Mouse (Mus musculus): Measurements from ENCODE around the gene Vmn1r212. TPM values are rescaled to one million over a fixed set of nuclear protein-coding genes. Genes with fewer than 3 reads are reported as not detected.
"Not testable (repeated sequence)": the region's sequence is repeated elsewhere in the genome, so short reads cannot be mapped to it uniquely, and the experiment has no call there.

Gene Vmn1r212
- polyA plus RNA-seq (2012; rRNA removed) = not detected in 2 replicates

DNA sequence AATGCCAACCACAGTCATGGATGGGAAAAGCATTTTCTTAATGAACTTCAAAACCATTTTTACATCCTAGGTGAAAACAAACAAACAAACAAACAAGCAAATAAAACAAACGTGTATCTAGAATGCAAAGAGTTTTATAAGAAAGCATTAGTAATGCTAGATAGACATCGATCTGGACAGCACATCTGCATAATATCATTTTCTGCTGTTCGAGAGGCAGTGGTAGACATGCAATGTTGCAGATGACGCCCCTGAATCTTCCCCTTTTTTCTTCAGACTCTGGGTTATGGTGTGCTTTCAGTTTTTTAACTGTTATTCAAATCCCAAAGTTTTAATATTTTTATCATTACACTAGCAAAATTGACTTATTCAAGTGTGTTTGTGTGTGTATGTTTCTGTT, at the start of gene Vmn1r212:
Vmn1r212 (minus strand) TSS at position 101 of the 400 bp plus-strand sequence.
- Histone ChIP-seq H3K36me3 (ENCODE audit: control insufficient read depth, insufficient read depth, low read length) (no peaks in the 10 kb centered on the region), H3K4me1 (ENCODE audit: control insufficient read depth, insufficient read depth, low read length) (no peaks in the 10 kb centered on the region)

GRCm38 (mm10) chr13:22879257-22879656, 4.7 kb downstream of the Vmn1r212 start:
- no peak overlapping the region for H3K27ac ChIP-seq (ENCODE audit: control insufficient read depth, insufficient read depth, low read depth, low read length)
- no peaks in the 10 kb centered on the region for H3K27me3 ChIP-seq (ENCODE audit: control insufficient read depth, insufficient read depth, low read length)
- no peak for TF ChIP-seq POLR2A (IDR thresholded peaks at IDR 0.05; ENCODE audit: control insufficient read depth, low read depth, low read length)
- no peak for TF ChIP-seq CTCF (IDR thresholded peaks at IDR 0.05; ENCODE audit: control insufficient read depth, insufficient read depth, insufficient replicate concordance, low read depth, low read length)
- H3K36me3 ChIP-seq (ENCODE audit: control insufficient read depth, insufficient read depth, low read length) = no peaks in the 10 kb centered on the region
- no peaks in the 10 kb centered on the region for H3K4me1 ChIP-seq (ENCODE audit: control insufficient read depth, insufficient read depth, low read length)
- H3K4me3 ChIP-seq (ENCODE audit: control insufficient read depth, low read depth, low read length) = no peak overlapping the region

More for the DNA sequence above, at the start of gene Vmn1r212:
- Histone ChIP-seq H3K4me3 (ENCODE audit: control insufficient read depth, low read depth, low read length) (no peak within 1 kb of the TSS), H3K27me3 (ENCODE audit: control insufficient read depth, insufficient read depth, low read length) (no peaks in the 10 kb centered on the region), H3K27ac (ENCODE audit: control insufficient read depth, insufficient read depth, low read depth, low read length) (no peak within 1 kb of the TSS)
- TF ChIP-seq POLR2A (IDR thresholded peaks at IDR 0.05; ENCODE audit: control insufficient read depth, low read depth, low read length) (no peak), CTCF (IDR thresholded peaks at IDR 0.05; ENCODE audit: control insufficient read depth, insufficient read depth, insufficient replicate concordance, low read depth, low read length) (no peak)

- Histone ChIP-seq H3K4me1 (ENCODE audit: control insufficient read depth, insufficient read depth, low read length) (no peaks in the 10 kb centered on the region), H3K27ac (ENCODE audit: control insufficient read depth, insufficient read depth, low read depth, low read length) (no peak within 1 kb of the TSS), H3K4me3 (ENCODE audit: control insufficient read depth, low read depth, low read length) (no peak within 1 kb of the TSS), H3K27me3 (ENCODE audit: control insufficient read depth, insufficient read depth, low read length) (no peaks in the 10 kb centered on the region), H3K36me3 (ENCODE audit: control insufficient read depth, insufficient read depth, low read length) (no peaks in the 10 kb centered on the region)
- TF ChIP-seq POLR2A (IDR thresholded peaks at IDR 0.05; ENCODE audit: control insufficient read depth, low read depth, low read length) = no peak
- no peak for TF ChIP-seq CTCF (IDR thresholded peaks at IDR 0.05; ENCODE audit: control insufficient read depth, insufficient read depth, insufficient replicate concordance, low read depth, low read length)
Measured at GRCm38 (mm10) chr13:22857461-22857860, 26.5 kb downstream of the Vmn1r212 start, which contains the start of gene Vmn1r211. Gene Vmn1r211, minus strand, starts transcription at chr13:22857561.

GRCm38 (mm10) chr13:22854760-22855159, 29.2 kb downstream of the Vmn1r212 start:
- no peaks in the 10 kb centered on the region for H3K4me1 ChIP-seq (ENCODE audit: control insufficient read depth, insufficient read depth, low read length)
- TF ChIP-seq POLR2A (IDR thresholded peaks at IDR 0.05; ENCODE audit: control insufficient read depth, low read depth, low read length) (no peak), CTCF (IDR thresholded peaks at IDR 0.05; ENCODE audit: control insufficient read depth, insufficient read depth, insufficient replicate concordance, low read depth, low read length) (no peak)
- H3K27me3 ChIP-seq (ENCODE audit: control insufficient read depth, insufficient read depth, low read length) = no peaks in the 10 kb centered on the region
- no peak overlapping the region for H3K4me3 ChIP-seq (ENCODE audit: control insufficient read depth, low read depth, low read length)
- no peak overlapping the region for H3K27ac ChIP-seq (ENCODE audit: control insufficient read depth, insufficient read depth, low read depth, low read length)
- no peaks in the 10 kb centered on the region for H3K36me3 ChIP-seq (ENCODE audit: control insufficient read depth, insufficient read depth, low read length)

- Histone ChIP-seq H3K27me3 (ENCODE audit: control insufficient read depth, insufficient read depth, low read length) (no peaks in the 10 kb centered on the region), H3K4me1 (ENCODE audit: control insufficient read depth, insufficient read depth, low read length) (no peaks in the 10 kb centered on the region), H3K4me3 (ENCODE audit: control insufficient read depth, low read depth, low read length) (no peak overlapping the region), H3K27ac (ENCODE audit: control insufficient read depth, insufficient read depth, low read depth, low read length) (no peak overlapping the region), H3K36me3 (ENCODE audit: control insufficient read depth, insufficient read depth, low read length) (no peaks in the 10 kb centered on the region)
- TF ChIP-seq POLR2A (IDR thresholded peaks at IDR 0.05; ENCODE audit: control insufficient read depth, low read depth, low read length) (no peak), CTCF (IDR thresholded peaks at IDR 0.05; ENCODE audit: control insufficient read depth, insufficient read depth, insufficient replicate concordance, low read depth, low read length) (no peak)
Measured at GRCm38 (mm10) chr13:22846798-22847197, 37.2 kb downstream of the Vmn1r212 start.

DNA sequence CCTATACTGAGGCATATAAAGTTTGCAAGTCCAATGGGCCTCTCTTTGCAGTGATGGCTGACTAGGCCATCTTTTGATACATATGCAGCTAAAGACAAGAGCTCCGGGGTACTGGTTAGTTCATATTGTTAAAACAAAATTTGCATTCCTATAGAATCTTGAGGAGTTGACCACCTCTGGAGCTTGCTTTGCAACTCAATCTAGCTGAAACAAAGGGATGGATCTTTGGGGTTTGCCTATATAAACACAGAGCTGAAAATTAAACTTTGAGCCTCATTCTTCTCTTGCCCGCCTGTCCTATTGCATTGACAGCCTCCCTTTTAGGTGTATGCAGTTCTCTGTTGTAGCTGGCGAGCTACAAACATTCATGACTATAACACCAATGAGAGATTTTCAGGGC, 39.7 kb downstream of the Vmn1r212 start:
- not testable (repeated sequence) for H3K4me3 ChIP-seq (ENCODE audit: control insufficient read depth, low read depth, low read length); H3K27me3 ChIP-seq (ENCODE audit: control insufficient read depth, insufficient read depth, low read length); H3K27ac ChIP-seq (ENCODE audit: control insufficient read depth, insufficient read depth, low read depth, low read length); H3K36me3 ChIP-seq (ENCODE audit: control insufficient read depth, insufficient read depth, low read length); H3K4me1 ChIP-seq (ENCODE audit: control insufficient read depth, insufficient read depth, low read length)

Other genes starting within 250 kb of the Vmn1r212 start
- gene Vmn1r207-ps, start 154.6 kb downstream of the Vmn1r212 start, polyA plus RNA-seq (2012; rRNA removed) = not detected in 2 replicates
- not detected in 2 replicates for gene Vmn1r208, start 106.8 kb downstream of the Vmn1r212 start, polyA plus RNA-seq (2012; rRNA removed)
- not detected in 2 replicates for gene Vmn1r209, start 74.5 kb downstream of the Vmn1r212 start, polyA plus RNA-seq (2012; rRNA removed)
- not detected in 2 replicates for gene Vmn1r210, start 52.9 kb downstream of the Vmn1r212 start, polyA plus RNA-seq (2012; rRNA removed)
- gene Vmn1r211, start 26.6 kb downstream of the Vmn1r212 start, polyA plus RNA-seq (2012; rRNA removed) = not detected in 2 replicates
- not detected in 2 replicates for gene Vmn1r213, start 123.5 kb upstream of the Vmn1r212 start, polyA plus RNA-seq (2012; rRNA removed)
- not detected in 2 replicates for gene Vmn1r214, start 146.2 kb upstream of the Vmn1r212 start, polyA plus RNA-seq (2012; rRNA removed)
- not detected in 2 replicates for gene Vmn1r215, start 183.8 kb upstream of the Vmn1r212 start, polyA plus RNA-seq (2012; rRNA removed)
- not detected in 2 replicates for gene Vmn1r217, start 234.0 kb upstream of the Vmn1r212 start, polyA plus RNA-seq (2012; rRNA removed)
- not detected in 2 replicates for gene Vmn1r218, start 248.9 kb upstream of the Vmn1r212 start, polyA plus RNA-seq (2012; rRNA removed)

Data from testis, adult 2 months (tissue).